Mouse (Mus musculus): ENCODE results near the gene Setmar. TPM values are rescaled to one million over a fixed set of nuclear protein-coding genes. Genes with fewer than 3 reads are reported as not detected.

Setmar gene
- polyA plus RNA-seq, 1 experiment = 2.7 TPM

DNA sequence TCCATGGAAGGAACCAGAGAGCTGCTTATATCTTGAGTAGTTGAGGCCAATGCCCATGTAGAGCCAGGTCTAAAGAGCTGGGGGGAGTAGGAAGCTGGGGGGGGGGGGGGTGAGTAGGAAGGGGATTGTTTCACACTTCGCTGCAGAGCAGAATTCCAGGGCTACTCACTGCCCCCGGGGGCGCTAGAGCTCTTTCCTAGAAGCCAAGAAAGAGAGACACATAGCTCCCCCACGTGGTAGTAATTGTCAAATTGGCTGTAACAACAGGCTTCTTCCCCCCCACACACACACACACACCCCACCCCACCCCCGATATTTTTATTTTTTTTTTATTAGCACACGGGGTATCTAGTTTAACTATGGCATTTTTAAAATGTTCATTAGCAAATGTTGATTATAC is 738 bp downstream of the Setmar start:
- TF ChIP-seq CTCF (IDR thresholded peaks at IDR 0.05; ENCODE audit: borderline replicate concordance, control insufficient read depth, extremely low read depth, insufficient read depth, low read length, poor library complexity) (no peak), POLR2A (IDR thresholded peaks at IDR 0.05; ENCODE audit: control insufficient read depth, extremely low read depth, insufficient read depth, low read length, poor library complexity) (no peak)
- no peaks in the 10 kb centered on the region for H3K4me1 ChIP-seq (replicated peaks; ENCODE audit: control insufficient read depth, insufficient read depth, low read length)
- H3K27ac ChIP-seq (ENCODE audit: control insufficient read depth, insufficient read depth, low read length) = peak overlapping the region; percentile 49; the same call in 1 of the 2 replicates
- 7% methylated on average over 6 of the region's 6 CpGs for WGBS
- H3K36me3 ChIP-seq (ENCODE audit: control insufficient read depth, insufficient read depth, low read length) = no peaks in the 10 kb centered on the region
- H3K4me3 ChIP-seq (ENCODE audit: control insufficient read depth, insufficient read depth, low read length) = peak overlapping the region; percentile 96
- no peaks in the 10 kb centered on the region for H3K27me3 ChIP-seq (ENCODE audit: control insufficient read depth, insufficient read depth, low read length)
- peak; percentile 82 for DNase-seq

DNA sequence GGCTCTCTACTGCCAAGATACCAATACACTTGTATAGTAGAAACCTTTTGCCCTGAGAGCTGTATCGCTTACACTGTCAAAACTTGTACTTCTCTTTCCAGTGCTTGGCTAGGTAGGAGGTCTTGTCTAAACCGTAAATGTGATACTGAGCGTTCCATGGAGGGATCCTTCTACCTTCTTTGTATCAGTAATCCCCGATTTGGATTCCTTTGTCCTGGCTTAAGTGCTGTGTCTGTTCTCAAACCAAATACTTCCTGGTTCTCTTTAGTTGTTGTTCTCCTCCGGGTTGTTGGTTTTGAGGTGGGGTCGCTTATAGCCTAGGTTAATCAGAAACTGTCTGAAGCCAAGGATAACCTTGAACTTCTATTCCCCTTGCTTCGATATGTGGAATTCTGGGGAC is 6.1 kb downstream of the Setmar start:
- TF ChIP-seq CTCF (IDR thresholded peaks at IDR 0.05; ENCODE audit: borderline replicate concordance, control insufficient read depth, extremely low read depth, insufficient read depth, low read length, poor library complexity) = no peak
- no peak for TF ChIP-seq POLR2A (IDR thresholded peaks at IDR 0.05; ENCODE audit: control insufficient read depth, extremely low read depth, insufficient read depth, low read length, poor library complexity)
- no peaks in the 10 kb centered on the region for H3K36me3 ChIP-seq (ENCODE audit: control insufficient read depth, insufficient read depth, low read length)
- DNase-seq = no peak
- 94% methylated on average over 7 of the region's 7 CpGs for WGBS
- no peak overlapping the region for H3K27ac ChIP-seq (ENCODE audit: control insufficient read depth, insufficient read depth, low read length)
- H3K4me1 ChIP-seq (replicated peaks; ENCODE audit: control insufficient read depth, insufficient read depth, low read length) = no peaks in the 10 kb centered on the region
- H3K27me3 ChIP-seq (ENCODE audit: control insufficient read depth, insufficient read depth, low read length) = no peaks in the 10 kb centered on the region
- no peak overlapping the region for H3K4me3 ChIP-seq (ENCODE audit: control insufficient read depth, insufficient read depth, low read length)

DNA sequence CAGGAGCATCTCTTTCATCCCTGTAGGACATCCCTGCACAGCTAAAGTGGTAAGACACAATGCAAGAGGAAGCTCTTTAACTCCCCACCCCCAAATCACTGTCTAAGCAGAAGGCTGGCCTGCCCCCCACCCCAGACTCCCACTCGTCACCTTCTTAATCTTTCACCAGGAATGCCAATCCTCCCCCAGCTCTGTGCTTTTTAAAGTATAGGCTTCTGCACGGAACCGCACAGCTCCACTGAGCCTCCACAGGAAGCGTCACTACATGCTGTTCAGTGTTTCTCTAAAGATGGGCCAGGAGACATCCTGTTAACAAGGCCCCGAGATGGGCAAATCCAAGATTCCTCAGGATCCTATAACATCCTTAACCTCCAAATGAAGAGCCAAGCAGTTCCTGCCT is 8.2 kb downstream of the Setmar start:
- H3K27ac ChIP-seq (ENCODE audit: control insufficient read depth, insufficient read depth, low read length) = no peak overlapping the region
- no peaks in the 10 kb centered on the region for H3K36me3 ChIP-seq (ENCODE audit: control insufficient read depth, insufficient read depth, low read length)
- no peaks in the 10 kb centered on the region for H3K27me3 ChIP-seq (ENCODE audit: control insufficient read depth, insufficient read depth, low read length)
- H3K4me3 ChIP-seq (ENCODE audit: control insufficient read depth, insufficient read depth, low read length) = no peak overlapping the region
- no peak for DNase-seq
- WGBS = 94% methylated on average over 5 of the region's 5 CpGs
- no peak for TF ChIP-seq POLR2A (IDR thresholded peaks at IDR 0.05; ENCODE audit: control insufficient read depth, extremely low read depth, insufficient read depth, low read length, poor library complexity)
- no peak for TF ChIP-seq CTCF (IDR thresholded peaks at IDR 0.05; ENCODE audit: borderline replicate concordance, control insufficient read depth, extremely low read depth, insufficient read depth, low read length, poor library complexity)
- no peaks in the 10 kb centered on the region for H3K4me1 ChIP-seq (replicated peaks; ENCODE audit: control insufficient read depth, insufficient read depth, low read length)

DNA sequence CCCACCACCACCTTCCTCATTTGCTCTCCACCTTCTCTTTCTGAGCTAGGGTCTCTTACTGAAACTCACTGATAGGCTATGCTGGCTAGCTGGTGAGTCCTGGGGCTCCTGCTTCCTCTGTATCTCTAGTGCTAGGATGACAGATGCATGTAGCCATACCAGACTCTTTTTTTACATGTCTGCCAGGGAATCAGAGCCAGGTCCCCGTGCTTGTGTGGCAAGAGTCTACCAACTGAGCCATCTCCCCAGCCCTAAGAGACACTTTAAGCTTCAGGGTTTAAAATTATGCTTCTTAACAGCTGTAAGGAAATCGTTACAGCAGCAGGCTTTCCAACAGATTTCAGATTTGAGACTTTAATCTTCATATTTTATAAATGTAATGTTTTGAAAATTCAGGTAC is 9.1 kb downstream of the Setmar start:
- 95% methylated on average over 2 of the region's 2 CpGs for WGBS
- TF ChIP-seq POLR2A (IDR thresholded peaks at IDR 0.05; ENCODE audit: control insufficient read depth, extremely low read depth, insufficient read depth, low read length, poor library complexity) (no peak), CTCF (IDR thresholded peaks at IDR 0.05; ENCODE audit: borderline replicate concordance, control insufficient read depth, extremely low read depth, insufficient read depth, low read length, poor library complexity) (no peak)

DNA sequence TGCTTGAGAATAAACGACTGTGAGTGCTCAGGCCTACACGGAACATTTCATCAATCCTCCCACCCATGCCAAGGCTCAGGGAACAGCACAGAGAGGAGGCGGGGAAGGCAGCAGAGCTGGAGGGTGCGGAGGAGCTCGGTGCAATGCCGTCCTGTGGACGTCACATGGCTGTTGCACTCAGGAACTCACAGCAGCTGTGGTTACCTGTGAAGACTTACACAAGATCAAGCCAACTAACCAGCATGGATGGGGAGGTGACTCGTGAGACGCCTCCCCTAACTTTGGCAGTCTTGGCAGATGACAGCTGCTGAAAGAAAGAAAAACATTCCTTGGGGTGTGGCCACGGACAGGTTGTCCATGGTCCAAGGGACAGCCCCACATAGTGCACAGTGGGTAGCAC is 9.8 kb downstream of the Setmar start:
- WGBS = 95% methylated on average over 10 of the region's 10 CpGs
- no peaks in the 10 kb centered on the region for H3K36me3 ChIP-seq (ENCODE audit: control insufficient read depth, insufficient read depth, low read length)
- DNase-seq = no peak
- H3K4me1 ChIP-seq (replicated peaks; ENCODE audit: control insufficient read depth, insufficient read depth, low read length) = no peaks in the 10 kb centered on the region
- no peak for TF ChIP-seq POLR2A (IDR thresholded peaks at IDR 0.05; ENCODE audit: control insufficient read depth, extremely low read depth, insufficient read depth, low read length, poor library complexity)
- TF ChIP-seq CTCF (IDR thresholded peaks at IDR 0.05; ENCODE audit: borderline replicate concordance, control insufficient read depth, extremely low read depth, insufficient read depth, low read length, poor library complexity) = no peak
- no peaks in the 10 kb centered on the region for H3K27me3 ChIP-seq (ENCODE audit: control insufficient read depth, insufficient read depth, low read length)
- no peak overlapping the region for H3K27ac ChIP-seq (ENCODE audit: control insufficient read depth, insufficient read depth, low read length)
- no peak overlapping the region for H3K4me3 ChIP-seq (ENCODE audit: control insufficient read depth, insufficient read depth, low read length)

More for the DNA sequence above, 9.1 kb downstream of the Setmar start:
- no peaks in the 10 kb centered on the region for H3K36me3 ChIP-seq (ENCODE audit: control insufficient read depth, insufficient read depth, low read length)
- no peak overlapping the region for H3K4me3 ChIP-seq (ENCODE audit: control insufficient read depth, insufficient read depth, low read length)
- no peak for DNase-seq
- H3K27me3 ChIP-seq (ENCODE audit: control insufficient read depth, insufficient read depth, low read length) = no peaks in the 10 kb centered on the region
- no peaks in the 10 kb centered on the region for H3K4me1 ChIP-seq (replicated peaks; ENCODE audit: control insufficient read depth, insufficient read depth, low read length)
- no peak overlapping the region for H3K27ac ChIP-seq (ENCODE audit: control insufficient read depth, insufficient read depth, low read length)

DNA sequence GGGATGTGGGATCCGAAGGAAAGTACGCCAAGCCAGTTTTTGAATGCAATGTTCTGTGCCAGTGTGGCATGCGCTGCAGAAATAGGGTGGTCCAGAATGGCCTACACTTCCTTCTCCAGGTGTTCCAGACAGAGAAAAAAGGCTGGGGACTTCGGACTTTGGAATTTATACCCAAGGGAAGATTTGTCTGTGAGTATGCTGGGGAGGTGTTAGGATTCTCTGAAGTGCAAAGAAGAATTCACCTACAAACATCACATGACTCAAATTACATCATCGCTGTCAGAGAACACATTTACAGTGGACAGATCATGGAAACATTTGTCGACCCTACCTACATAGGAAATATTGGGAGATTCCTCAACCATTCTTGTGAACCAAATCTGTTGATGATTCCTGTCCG is 11.0 kb downstream of the Setmar start:
- WGBS = 97% methylated on average over 7 of the region's 7 CpGs
- TF ChIP-seq CTCF (IDR thresholded peaks at IDR 0.05; ENCODE audit: borderline replicate concordance, control insufficient read depth, extremely low read depth, insufficient read depth, low read length, poor library complexity) (no peak), POLR2A (IDR thresholded peaks at IDR 0.05; ENCODE audit: control insufficient read depth, extremely low read depth, insufficient read depth, low read length, poor library complexity) (no peak)
- no peaks in the 10 kb centered on the region for H3K4me1 ChIP-seq (replicated peaks; ENCODE audit: control insufficient read depth, insufficient read depth, low read length)
- H3K4me3 ChIP-seq (ENCODE audit: control insufficient read depth, insufficient read depth, low read length) = no peak overlapping the region
- H3K27me3 ChIP-seq (ENCODE audit: control insufficient read depth, insufficient read depth, low read length) = no peaks in the 10 kb centered on the region
- no peak for DNase-seq
- no peaks in the 10 kb centered on the region for H3K36me3 ChIP-seq (ENCODE audit: control insufficient read depth, insufficient read depth, low read length)
- no peak overlapping the region for H3K27ac ChIP-seq (ENCODE audit: control insufficient read depth, insufficient read depth, low read length)

DNA sequence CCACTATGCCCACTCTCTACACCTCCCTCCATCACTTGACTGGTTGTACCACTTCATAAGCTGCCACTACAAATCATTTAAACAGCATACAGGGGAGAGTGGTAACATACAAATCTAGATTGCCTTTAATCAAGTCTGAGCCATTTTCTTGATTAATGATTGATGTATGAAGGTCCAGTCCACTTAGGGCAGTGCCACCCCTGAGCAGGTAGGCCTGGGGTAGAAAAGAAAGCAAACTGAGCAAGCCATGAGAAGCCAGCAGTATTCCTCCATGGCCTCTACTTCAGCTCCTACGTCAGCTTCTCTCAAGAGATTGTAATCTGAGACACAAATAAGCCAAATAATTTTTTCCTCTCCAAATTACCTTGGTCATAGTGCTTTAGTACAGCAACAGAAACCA is 26.5 kb downstream of the Setmar start:
- no peak overlapping the region for H3K27ac ChIP-seq (ENCODE audit: control insufficient read depth, insufficient read depth, low read length)
- H3K4me3 ChIP-seq (ENCODE audit: control insufficient read depth, insufficient read depth, low read length) = no peak overlapping the region
- H3K27me3 ChIP-seq (ENCODE audit: control insufficient read depth, insufficient read depth, low read length) = no peaks in the 10 kb centered on the region
- H3K36me3 ChIP-seq (ENCODE audit: control insufficient read depth, insufficient read depth, low read length) = no peaks in the 10 kb centered on the region
- no peak for TF ChIP-seq POLR2A (IDR thresholded peaks at IDR 0.05; ENCODE audit: control insufficient read depth, extremely low read depth, insufficient read depth, low read length, poor library complexity)
- no peak for TF ChIP-seq CTCF (IDR thresholded peaks at IDR 0.05; ENCODE audit: borderline replicate concordance, control insufficient read depth, extremely low read depth, insufficient read depth, low read length, poor library complexity)
- 83% methylated on average over 1 of the region's 1 CpGs for WGBS
- H3K4me1 ChIP-seq (replicated peaks; ENCODE audit: control insufficient read depth, insufficient read depth, low read length) = no peaks in the 10 kb centered on the region
- DNase-seq = no peak
